Mouse (Mus musculus): Measurements from ENCODE around the gene Tstd3. TPM values are rescaled to one million over a fixed set of nuclear protein-coding genes. Genes with fewer than 3 reads are reported as not detected.

Tstd3 gene
- polyA plus RNA-seq, 1 experiment from 2014 or later, result 13.7 TPM

- Histone ChIP-seq H3K9ac (no peak overlapping the region), H3K4me2 (replicated peaks) (no peak overlapping the region), H3K4me3 (no peak overlapping the region), H3K4me1 (no peaks in the 10 kb centered on the region), H3K27me3 (no peaks in the 10 kb centered on the region), H3K9me3 (no peaks in the 10 kb centered on the region), H3K36me3 (peaks cover 14% of the 10 kb centered on the region; the same call in 1 of the 2 replicates), H3K27ac (no peak overlapping the region)
- 93% methylated on average over 4 of the region's 4 CpGs for WGBS
- ATAC-seq (ENCODE audit: insufficient number of reproducible peaks, insufficient read depth, low FRiP score, low TSS enrichment), result no peak
These were observed 27.8 kb downstream of the Tstd3 start for GRCm38 (mm10) chr4:21739169-21739568.

- WGBS, result under 1% methylated on average over 37 of the region's 37 CpGs
- Histone ChIP-seq H3K27me3 (no peaks in the 10 kb centered on the region), H3K9ac (peak within 1 kb of the TSS; percentile 81), H3K27ac (peak within 1 kb of the TSS; percentile 80), H3K4me3 (peak within 1 kb of the TSS; percentile 86), H3K4me2 (replicated peaks) (peak within 1 kb of the TSS; percentile 76), H3K36me3 (0 out of 2 replicates have a peak, but pooled peaks cover under 1% of the 10 kb centered on the region), H3K9me3 (no peaks in the 10 kb centered on the region), H3K4me1 (peaks cover 5% of the 10 kb centered on the region; the same call in 1 of the 2 replicates)
- peak; percentile 98 for ATAC-seq (ENCODE audit: insufficient number of reproducible peaks, insufficient read depth, low FRiP score, low TSS enrichment)
These were observed 39.3 kb downstream of the Tstd3 start, which contains the start of gene Ccnc for GRCm38 (mm10) chr4:21727615-21728165. Gene Ccnc (plus strand): TSS chr4:21727701.

GRCm38 (mm10) chr4:21726912-21727614, 39.9 kb downstream of the Tstd3 start:
- H3K36me3 ChIP-seq, result no peaks in the 10 kb centered on the region
- 1% methylated on average over 22 of the region's 22 CpGs for WGBS
- H3K27ac ChIP-seq, result peak overlapping the region; percentile 80
- peak; percentile 13 for ATAC-seq (ENCODE audit: insufficient number of reproducible peaks, insufficient read depth, low FRiP score, low TSS enrichment)
- no peaks in the 10 kb centered on the region for H3K9me3 ChIP-seq
- no peaks in the 10 kb centered on the region for H3K27me3 ChIP-seq
- H3K4me2 ChIP-seq (replicated peaks), result peak overlapping the region; percentile 76
- H3K4me3 ChIP-seq, result peak overlapping the region; percentile 86
- peak overlapping the region; percentile 33; the same call in 1 of the 2 replicates for H3K9ac ChIP-seq
- peaks cover 5% of the 10 kb centered on the region; the same call in 1 of the 2 replicates for H3K4me1 ChIP-seq

GRCm38 (mm10) chr4:21722752-21723334, 44.2 kb downstream of the Tstd3 start:
- no peaks in the 10 kb centered on the region for H3K27me3 ChIP-seq
- H3K4me2 ChIP-seq (replicated peaks), result no peak overlapping the region
- no peak for ATAC-seq (ENCODE audit: insufficient number of reproducible peaks, insufficient read depth, low FRiP score, low TSS enrichment)
- no peaks in the 10 kb centered on the region for H3K4me1 ChIP-seq
- H3K4me3 ChIP-seq, result no peak overlapping the region
- no peaks in the 10 kb centered on the region for H3K36me3 ChIP-seq
- 48% methylated on average over 7 of the region's 7 CpGs for WGBS
- no peak overlapping the region for H3K9ac ChIP-seq
- H3K27ac ChIP-seq, result no peak overlapping the region
- no peaks in the 10 kb centered on the region for H3K9me3 ChIP-seq

- Histone ChIP-seq H3K9ac (no peak overlapping the region), H3K27ac (no peak overlapping the region), H3K4me2 (replicated peaks) (0 out of 2 replicates have a peak overlapping the region, but pooled peaks have one; percentile 18), H3K9me3 (no peaks in the 10 kb centered on the region), H3K4me3 (no peak overlapping the region), H3K27me3 (no peaks in the 10 kb centered on the region), H3K4me1 (no peaks in the 10 kb centered on the region), H3K36me3 (no peaks in the 10 kb centered on the region)
- WGBS, result 3% methylated on average over 13 of the region's 13 CpGs
- peak; percentile 88 for ATAC-seq (ENCODE audit: insufficient number of reproducible peaks, insufficient read depth, low FRiP score, low TSS enrichment)
These were observed 54.9 kb downstream of the Tstd3 start for GRCm38 (mm10) chr4:21712147-21712546.

Other genes with a start within 250 kb of the Tstd3 start
- 0.15 and 0.18 TPM in 2 replicates for gene Prdm13, start 81.2 kb downstream of the Tstd3 start, polyA plus RNA-seq (2016; fragmentation: Nextera tagmentation; extraction: Ambion mirVana)
- 43.4 and 48.6 TPM in 2 replicates for gene Ccnc, start 39.5 kb downstream of the Tstd3 start, polyA plus RNA-seq (2016; fragmentation: Nextera tagmentation; extraction: Ambion mirVana)
- gene Usp45, start 56 bp downstream of the Tstd3 start, polyA plus RNA-seq (2016; fragmentation: Nextera tagmentation; extraction: Ambion mirVana), result 9.9 and 12.4 TPM in 2 replicates
- gene Pnisr, start 80.4 kb upstream of the Tstd3 start, polyA plus RNA-seq (2016; fragmentation: Nextera tagmentation; extraction: Ambion mirVana), result 217 and 221 TPM in 2 replicates
- 12.4 and 13.0 TPM in 2 replicates for gene Coq3, start 112.5 kb upstream of the Tstd3 start, polyA plus RNA-seq (2016; fragmentation: Nextera tagmentation; extraction: Ambion mirVana)
- 11.2 and 11.9 TPM in 2 replicates for gene Faxc, start 164.1 kb upstream of the Tstd3 start, polyA plus RNA-seq (2016; fragmentation: Nextera tagmentation; extraction: Ambion mirVana)

Measured in embryonic facial prominence, embryonic 12.5 days (tissue).